Mouse (Mus musculus) lung, postnatal 4 days (tissue): ENCODE measurements around the gene 0610040J01Rik.

Source experiments
- DNase-seq, 2 experiments: peaks; one replicate each; pipeline ENCODE4 v3.0.0; 2021

The 0610040J01Rik gene

DNA sequence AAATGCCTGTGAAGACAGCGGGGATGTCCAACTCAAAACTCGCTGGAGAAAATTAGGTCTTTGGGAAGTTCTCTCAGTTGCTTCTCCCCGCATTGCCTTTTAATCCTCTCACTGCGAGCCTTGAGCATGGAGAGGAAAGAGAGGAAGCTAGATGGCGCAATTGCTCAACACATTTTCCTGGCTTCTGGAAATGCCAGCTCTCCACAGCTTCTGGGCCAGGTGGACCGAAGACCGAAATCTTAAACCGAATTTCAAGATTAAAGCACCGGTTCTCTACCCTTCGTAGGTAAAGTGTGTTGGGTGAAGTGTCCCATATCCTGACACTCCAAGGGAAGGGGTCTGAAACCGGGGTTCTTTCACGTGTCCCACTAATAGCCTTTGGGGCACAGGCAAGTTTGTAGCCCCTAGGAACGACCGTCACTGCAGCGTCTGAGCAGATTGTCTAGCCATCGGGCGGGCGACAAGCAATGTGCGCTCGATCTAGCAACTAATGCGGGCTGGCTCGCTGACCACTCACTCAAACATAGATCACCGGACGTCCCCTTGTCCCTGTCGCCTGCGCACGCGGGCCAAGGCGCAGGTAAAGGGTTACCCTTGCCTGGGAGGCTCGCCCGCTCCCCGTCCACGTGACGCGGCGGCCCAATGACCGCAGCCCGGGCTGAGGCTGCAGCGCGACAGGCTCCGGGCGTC lies at the start of gene 0610040J01Rik:
TSS of gene 0610040J01Rik (plus strand) at position 545 of the 690 bp plus-strand sequence.
- peak; percentile 81 to 83 for DNase-seq

DNA sequence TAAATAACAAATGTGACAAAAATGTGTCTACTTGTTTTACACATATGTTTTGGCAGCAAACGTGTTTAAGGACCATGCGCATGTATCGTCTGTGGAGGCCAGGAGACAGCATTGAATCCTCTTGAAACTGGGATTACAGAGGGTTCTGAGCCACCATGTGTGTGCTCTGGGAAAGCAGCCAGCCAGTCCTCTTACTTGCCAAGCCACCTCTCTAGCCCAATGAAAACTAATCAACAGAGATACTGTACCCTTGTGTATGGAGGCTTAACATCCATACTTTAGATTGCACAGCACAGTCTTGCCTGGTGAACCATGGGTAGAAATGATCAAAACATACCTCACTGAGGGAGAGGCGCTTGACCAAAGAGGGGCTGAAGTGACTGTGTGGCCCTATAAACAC lies 46.3 kb upstream of the 0610040J01Rik start:
- DNase-seq = no peak

DNA sequence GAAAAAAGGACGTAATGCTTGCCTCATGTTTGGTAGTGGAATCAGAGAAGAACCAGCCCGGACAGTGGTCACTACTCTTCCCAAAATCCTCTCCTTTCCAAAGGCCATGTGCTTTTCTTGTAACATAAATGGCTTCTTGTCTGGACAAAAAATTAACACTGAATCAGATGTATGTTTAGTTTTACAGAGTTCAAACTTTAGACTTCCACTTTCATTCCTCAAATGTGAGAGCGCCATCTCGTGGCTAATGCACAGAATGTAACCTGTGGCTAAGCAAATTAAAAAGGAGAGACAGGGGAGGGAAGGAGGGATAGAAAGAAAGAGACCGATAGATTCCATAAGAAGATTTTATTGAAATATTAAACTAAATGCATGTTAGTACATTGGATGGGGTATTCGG lies 45.4 kb upstream of the 0610040J01Rik start:
- peak in 1 of 2 experiments; percentile 62 for DNase-seq

DNA sequence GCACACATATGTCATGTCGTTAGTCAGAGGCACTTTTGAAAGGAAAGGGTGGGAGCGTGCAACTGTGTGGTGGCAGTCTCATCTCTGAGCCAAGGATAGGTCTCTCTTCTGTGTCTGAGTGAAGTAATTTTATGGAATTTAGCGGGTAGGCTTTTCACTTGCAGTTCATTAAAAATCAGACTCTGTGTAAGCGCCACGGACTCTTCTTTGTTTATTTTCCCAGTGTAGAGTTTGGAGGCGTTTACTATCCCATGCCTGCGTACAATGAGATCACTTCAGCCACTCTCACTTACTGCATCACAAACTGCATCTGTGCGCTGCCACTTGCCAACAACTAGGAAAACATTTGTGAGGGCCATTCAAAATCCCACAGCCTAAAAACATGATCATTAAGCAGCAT lies 44.7 kb upstream of the 0610040J01Rik start:
- peak; percentile 5 to 26 for DNase-seq

DNA sequence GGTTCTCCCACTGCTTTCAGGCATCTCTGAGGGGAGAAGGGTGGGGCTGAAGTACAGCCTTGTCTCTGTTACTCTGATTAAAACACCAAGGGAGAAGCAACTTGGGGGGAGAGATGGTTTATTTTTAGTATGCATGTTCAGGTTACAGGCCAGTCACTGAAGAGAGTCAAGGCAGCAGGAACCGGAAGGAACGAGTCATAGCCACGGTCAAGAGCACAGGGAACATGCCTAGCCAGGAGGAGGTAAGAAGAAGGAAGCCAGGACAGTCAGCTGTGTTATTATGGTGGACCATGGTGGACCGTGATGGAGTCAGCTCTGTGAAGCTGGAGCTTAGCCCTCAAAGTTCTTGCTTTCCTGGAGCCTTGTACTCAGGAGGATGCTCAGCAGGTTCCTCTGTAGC lies 43.9 kb upstream of the 0610040J01Rik start:
- no peak for DNase-seq

DNA sequence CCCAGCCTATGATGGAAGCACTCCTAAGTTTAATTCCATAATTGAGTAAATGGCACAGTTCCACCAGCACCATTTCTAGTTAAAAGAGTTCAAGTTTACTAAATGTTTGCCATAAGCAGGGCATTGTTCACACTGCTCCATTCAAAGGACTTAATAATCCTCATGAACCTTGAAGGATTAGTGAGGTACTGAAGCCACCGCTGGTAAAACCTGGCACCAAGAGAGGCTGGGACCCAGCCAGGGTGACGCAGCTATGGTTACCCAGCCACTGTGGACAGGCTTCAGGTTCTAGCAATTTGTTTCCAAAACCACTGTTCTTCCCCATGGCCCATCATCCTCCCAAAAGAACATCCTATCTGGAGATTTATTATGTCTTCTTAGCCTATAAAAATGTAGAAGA lies 39.2 kb upstream of the 0610040J01Rik start:
- DNase-seq = no peak

DNA sequence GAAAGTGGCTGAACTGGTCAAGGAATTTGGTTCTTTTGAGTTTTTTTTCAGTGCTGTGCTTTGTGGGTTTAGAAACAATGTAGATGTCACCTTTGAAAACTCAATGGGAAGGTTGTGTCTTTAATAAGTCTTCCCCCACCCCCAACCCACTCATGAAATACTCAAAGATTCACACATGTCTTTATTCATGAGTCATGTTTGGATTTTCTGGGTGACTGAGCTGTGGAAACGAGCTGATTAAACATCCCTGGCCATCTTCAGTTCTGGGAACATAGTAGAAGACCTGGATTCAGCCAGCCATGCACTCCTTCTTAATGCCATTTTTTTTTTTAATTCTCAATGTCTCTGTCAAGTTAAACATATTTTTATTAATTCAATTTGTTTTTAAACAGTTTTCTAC lies 38.6 kb upstream of the 0610040J01Rik start:
- DNase-seq = no peak

DNA sequence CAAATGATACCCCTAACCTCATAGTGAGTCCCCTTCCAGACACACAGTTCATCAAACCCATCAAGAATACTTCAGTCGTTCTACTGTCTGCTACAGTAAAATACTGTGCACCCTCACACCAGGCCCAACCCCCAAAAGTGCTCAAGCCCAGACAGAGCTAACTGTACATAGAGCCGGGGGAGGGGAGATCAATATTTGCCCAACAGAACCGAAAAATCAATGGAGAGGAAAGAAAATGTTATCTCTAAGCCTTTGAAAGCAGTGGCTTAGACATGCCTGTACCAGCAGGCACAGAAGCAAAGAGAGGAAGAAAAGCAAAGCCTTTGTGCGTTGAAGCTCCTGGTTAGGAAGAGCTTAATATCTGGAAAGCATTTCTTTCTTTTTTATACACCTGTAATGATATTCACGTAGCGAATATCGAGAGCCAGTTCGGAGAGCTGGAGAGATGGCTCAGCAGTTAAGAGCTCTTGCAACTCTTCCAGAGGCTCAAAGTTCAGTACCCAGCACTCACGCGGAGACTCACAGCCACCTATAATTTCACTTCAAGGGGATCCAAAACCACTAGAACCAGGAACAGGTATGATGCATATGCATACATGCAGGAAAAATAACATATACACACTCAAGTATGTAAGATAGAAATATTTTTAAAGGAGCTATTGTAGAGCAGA lies 23.9 kb upstream of the 0610040J01Rik start:
- DNase-seq = no peak

DNA sequence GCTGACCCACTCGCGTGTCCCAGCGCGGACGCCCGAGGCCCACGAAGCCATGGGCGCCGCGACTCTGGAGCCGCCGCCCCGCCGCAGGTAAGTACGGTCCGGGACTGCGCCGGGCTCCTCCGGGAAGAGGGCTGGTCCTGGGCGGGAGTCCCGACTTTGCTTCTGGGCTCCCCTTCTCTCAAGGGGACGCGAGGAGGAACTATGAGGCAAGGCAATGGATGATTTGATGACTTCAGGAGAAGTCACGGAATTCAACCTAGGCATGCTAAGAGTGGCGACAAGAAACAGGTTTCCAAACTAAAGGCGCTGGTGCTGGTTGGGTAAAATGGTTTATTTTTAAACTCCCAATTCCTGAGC lies 324 bp downstream of the 0610040J01Rik start:
- no peak for DNase-seq

DNA sequence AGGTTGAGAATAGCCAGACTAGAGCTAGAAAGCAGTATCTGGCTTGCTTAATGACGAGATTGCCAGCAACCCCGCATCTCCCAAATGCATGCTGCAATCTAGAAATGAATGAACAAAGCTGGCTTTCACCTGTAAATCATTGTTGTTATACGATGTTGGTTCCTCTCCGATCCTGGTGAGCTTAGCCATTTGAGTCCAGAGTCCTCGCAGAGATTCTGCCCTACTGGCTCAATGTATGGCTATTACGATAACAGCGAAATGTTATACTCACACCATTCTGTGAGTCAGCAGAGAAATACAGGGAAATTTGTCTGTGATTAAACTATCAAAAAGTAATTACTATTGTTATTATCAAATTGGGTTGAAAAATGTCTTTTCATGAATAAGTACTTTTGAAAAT lies 4.5 kb downstream of the 0610040J01Rik start:
- DNase-seq = no peak

DNA sequence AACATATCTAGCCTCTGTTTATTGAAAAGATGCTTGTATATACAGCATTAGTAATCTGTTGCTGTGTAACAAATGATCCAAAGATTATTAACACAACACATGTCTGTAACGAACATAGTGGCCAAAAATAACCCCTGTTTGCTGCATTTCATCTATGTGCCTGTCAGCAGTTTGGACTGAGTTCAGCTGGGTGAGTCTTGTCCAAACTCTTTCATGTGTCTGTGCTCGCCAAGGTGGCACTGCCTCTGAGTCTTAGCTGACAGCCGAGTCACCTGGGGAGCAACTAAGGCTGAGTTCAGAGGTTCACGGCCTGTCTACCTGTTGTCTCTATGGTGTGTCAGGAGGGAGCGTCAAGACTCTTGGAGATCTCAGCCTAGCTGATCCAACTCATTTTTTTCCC lies 5.1 kb downstream of the 0610040J01Rik start:
- no peak for DNase-seq

DNA sequence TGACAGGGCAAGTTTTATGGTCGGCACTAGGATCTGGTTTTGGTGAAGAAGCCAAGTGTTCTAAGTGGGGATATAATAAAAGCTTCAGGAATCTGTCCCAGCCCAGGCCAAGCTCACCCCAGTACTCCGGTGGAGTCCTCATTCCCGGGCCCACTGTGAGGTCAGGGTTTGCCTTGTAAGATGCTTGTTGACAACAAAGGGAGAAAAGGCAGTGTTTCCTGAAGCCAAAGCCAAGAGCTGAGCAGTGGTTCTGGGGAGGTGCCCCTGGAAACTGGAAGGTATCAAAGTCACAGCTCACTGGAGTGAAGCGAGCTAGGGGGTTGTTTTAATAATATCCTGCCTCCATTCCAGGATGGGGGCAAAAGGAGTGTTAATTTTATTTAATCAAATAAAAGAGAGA lies 6.8 kb downstream of the 0610040J01Rik start:
- DNase-seq = no peak

DNA sequence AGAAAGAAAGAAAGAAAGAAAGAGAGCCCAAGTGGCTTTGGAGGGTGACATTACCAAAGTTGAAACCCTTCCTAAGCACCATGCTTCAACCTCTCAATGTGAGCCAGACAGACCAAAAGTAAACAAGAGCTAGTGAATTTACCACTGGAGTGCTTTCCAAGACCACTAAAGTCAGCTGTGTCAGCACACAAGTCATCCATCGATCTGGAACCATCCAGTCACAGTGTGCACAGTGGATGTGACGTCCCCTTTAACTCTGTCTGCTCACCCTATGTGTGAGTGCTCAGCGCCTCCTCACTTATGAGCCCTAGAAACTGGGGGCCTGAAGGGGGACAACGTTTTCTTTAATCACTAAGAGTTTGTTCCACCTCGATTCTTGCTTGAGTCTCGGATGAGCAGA lies 7.4 kb downstream of the 0610040J01Rik start:
- no peak for DNase-seq

DNA sequence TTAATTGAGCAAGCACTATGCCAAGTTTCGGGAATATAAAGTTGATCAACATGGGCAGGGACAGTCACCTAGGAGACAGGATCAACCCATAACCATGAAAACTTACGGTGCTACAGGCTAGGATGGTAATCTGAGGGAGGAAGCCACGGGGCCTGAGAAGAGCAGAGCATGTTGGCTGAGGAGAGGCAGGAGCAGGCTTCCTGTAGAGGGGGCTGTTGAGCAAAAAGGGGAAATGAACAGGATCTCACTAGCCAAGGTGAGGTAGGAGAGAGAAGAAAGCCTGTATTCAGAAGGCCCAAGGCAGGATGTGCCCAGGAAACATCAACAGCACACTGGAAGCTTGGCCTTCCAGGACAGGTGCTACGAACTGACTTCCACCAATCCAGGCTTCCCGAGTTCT lies 9.0 kb downstream of the 0610040J01Rik start:
- DNase-seq = peak in 1 of 2 experiments; percentile 49

DNA sequence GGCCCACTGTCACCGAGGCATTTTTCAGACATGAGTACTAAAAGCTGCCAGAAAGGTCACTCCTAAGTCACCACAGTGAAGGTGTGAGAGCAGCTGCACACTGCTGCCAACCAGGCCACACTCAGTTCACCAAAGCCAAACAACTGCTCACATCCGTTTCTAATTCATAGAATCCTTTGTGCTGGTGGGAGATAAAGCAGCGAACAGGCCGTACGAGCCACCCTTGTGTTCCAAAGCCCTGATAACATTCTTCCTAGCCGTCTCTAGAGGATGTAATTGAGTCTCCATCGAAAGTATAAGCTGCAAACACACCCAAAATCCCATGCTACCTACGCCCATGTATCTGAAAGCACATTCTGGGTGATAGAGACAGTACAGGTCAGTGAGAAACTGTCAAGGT lies 9.7 kb downstream of the 0610040J01Rik start:
- no peak for DNase-seq

DNA sequence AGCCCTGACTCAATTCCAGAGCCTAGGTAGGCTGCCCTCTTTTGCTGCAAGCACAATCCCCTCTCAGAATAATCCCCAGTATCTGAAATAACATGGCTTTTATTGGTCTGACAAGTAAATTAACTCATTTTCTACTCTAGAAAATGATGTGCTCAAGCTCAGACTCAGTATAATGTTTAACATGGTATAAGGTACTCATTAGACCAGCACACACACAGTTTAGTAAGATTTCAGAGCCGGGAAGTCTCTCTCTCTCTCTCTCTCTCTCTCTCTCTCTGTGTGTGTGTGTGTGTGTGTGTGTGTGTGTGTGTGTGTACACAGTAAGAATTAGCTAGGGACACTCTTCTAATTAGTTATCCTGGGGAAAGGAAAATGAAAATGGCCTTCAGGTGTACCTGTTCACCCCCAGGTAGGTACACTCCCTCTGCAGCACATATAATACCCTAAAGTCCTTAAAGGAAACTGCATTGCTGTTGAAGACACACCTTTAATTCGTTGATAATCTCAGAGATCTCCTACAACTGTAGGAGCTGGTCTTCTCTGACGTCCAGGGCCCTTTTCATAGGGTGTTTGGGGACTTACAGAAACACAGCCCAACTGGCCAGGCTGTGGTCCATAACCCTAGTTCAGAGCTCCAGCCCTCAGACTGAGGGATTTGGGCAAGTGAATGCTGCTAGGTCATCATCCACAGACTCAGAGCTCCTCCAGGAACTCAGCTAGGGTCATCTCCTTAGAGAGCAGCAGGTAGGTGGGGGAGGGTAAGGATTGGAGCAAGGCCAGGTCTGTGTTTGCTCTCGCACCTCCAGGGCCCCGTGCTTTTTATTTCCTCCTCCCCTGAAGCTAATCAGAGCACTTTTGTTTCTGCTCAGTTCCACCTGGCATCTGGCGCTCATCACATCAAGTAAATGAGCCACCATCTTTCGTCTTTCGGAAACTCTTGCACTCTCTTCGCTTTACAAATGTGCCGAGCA lies 11.5 kb downstream of the 0610040J01Rik start:
- peak; percentile 61 to 68 for DNase-seq

DNA sequence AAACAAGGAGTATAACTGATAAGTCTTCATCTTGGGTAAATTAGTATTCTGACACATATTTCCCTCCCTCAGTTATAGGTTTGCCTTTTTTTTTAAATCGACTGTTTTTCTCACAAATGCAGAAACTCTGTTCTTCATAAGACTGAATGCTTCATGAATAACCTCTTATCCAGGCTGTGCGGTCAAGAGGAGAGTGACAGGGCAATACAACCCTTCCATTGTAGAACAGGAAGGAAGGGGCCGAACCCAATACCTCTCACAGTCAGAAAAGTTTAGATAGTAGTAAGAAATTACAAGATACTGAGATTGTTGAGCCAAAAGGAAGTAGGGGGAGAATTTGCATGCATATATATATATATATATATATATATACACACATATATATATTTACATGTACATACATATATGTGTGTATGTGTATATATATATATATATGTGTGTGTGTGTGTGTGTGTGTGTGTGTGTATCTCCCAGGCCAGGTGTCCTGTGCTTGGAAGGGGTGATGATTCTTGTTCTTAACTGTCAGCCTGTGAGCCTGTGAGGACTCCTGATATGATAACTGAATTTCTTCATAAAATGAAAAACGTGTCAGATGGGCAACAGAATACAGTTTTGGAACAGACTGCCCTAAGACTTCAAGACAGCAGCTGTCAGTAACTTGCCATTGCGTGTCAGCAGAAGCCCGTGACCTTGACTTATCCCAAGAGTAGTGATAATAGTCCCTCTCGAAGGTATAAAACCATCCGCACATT lies 12.6 kb downstream of the 0610040J01Rik start:
- no peak for DNase-seq

DNA sequence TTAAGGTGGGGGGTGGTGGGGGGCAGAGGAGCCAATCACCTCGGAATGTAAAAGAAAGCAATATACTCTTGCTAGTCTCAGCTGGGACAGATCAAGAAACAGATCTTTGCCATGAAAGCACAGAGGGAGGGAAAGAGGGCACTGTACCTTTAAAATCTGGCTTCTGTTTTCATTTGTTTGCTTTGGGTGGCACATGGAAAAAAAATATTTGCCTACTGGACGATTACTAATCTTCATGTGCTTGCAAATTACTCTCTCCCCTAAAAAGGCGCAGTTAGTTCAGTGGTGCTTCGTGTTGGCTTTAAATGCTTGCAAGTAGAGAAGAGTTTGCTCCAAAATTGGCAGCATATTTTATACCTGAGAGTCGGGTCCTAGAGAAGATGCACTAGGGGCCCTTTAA lies 13.7 kb downstream of the 0610040J01Rik start:
- no peak for DNase-seq

DNA sequence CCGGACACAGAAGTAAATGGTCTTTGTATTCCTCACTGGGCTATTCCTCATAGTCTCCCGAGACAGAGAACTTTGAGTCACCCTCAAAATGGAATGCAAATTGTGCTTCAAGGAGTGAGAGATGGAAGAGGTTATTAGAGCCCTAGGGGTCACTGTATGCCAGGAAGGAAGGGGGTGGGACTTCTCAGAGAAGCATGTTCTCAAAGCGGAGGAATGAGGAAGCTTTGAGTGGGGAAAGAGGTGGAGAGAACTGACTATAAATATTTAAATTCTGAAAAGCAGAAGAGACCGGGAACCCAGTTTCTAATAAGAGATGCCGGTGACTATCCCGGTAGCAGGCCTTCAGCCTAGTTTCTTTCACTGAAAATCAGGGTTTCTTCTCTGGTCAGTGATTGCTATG lies 14.8 kb downstream of the 0610040J01Rik start:
- DNase-seq = peak in 1 of 2 experiments; percentile 35

DNA sequence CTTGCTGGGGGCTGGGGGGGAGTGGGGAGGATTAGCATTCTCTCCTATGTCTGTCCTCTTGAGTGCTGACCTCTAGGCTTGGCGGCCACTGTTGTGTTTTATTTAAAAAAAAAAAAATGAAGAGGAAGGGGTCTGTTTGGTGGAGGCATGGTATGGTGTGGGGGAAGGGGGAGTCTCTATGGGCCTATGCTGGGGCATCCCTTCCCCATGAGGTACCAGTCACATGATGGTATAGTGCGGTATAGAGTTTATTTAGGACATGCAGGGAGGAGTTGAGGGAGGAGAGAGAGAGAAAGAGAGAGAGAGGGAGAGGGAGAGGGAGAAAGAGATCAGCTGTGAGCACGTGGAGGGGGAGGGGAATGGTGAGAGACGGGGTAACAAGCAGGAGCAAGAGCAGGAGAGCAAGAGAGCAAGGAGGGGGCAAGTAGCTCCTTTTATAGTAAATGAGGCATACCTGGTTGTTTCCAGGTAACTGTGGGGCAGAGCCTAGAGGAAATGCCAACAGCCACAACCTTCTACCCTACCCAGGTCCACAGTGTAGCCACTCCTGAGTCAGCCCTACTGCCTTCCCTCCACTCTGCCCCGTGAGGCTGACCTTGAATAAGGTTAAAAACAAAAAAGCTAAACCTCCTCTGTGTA lies 15.4 kb downstream of the 0610040J01Rik start:
- DNase-seq = peak; percentile 17 to 41

DNA sequence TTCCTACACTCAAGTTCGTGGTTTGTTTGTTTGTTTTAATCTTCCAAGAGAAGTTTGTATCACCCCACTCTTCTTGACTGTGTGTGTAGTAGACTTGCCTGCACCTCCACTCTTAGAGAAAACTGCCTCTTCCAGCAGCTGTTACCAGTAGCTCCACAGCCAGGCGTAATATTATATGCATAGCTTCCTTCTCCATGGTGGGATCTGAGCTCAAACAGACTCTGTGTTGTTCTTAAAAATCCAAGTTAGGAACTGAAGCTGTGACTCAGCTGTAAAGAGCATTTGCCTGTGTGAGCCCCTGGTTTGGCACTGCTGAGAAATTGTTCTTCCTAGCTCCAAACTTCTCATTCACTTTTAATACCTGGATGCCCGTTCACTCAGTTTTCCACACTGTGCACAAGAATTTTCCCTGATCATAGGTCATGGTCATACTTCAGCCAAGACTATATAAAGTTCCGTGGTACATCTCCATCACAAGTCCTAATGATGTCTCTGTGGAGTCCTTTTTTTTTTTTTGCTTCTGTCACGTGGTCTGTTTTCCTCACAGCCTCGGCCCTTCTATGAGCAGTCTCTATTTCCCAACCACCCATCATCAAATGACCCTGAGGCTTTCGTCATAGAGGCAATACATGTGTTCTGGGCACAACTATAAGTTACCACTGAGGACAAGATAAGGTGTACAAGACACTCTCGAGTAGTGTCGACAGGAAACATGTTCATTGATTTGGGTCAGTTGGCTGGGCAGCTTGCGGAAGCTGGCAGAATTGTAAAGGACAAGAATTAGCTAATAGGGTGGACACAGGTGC lies 16.4 kb downstream of the 0610040J01Rik start:
- DNase-seq = no peak
